Mouse (Mus musculus) CD4-positive, CD25-positive, alpha-beta regulatory T cell (primary cell): ENCODE measurements around the gene Olfr1023. TPM values are rescaled to one million over a fixed set of nuclear protein-coding genes. Genes with fewer than 3 reads are reported as not detected.

Experiments
- polyA plus RNA-seq: library from polyadenylated mRNA; unstranded; fragments of 100-300 nt; shearing (Covaris generic); gene quantifications from one replicate; pipeline ENCODE4 v1.2.1, GENCODE M21; 2017

Gene Olfr1023
- polyA plus RNA-seq: not detected

GRCm38 (mm10) chr2:85885340-85885739, at the start of gene Olfr1023:
TSS of gene Olfr1023 (plus strand) at chr2:85885640.

GRCm38 (mm10) chr2:85845383-85845782, 40.1 kb upstream of the Olfr1023 start, which contains the start of gene Olfr1019:
TSS of gene Olfr1019 (minus strand) at chr2:85845483.

GRCm38 (mm10) chr2:85846730-85847129, 38.7 kb upstream of the Olfr1023 start, which contains the start of gene Olfr1020:
TSS of gene Olfr1020 (plus strand) at chr2:85847030.

GRCm38 (mm10) chr2:85868294-85868693, 17.1 kb upstream of the Olfr1023 start, which contains the start of gene Olfr1022:
TSS of gene Olfr1022 (plus strand) at chr2:85868594.

GRCm38 (mm10) chr2:85904952-85905351, 19.5 kb downstream of the Olfr1023 start, which contains the start of gene Olfr1024:
TSS of gene Olfr1024 (minus strand) at chr2:85905052.

GRCm38 (mm10) chr2:85914893-85915292, 29.5 kb downstream of the Olfr1023 start, which contains the start of gene Olfr1025-ps1:
TSS of gene Olfr1025-ps1 (plus strand) at chr2:85915193.

GRCm38 (mm10) chr2:85921258-85921657, 35.8 kb downstream of the Olfr1023 start, which contains the start of gene Olfr1026:
TSS of gene Olfr1026 (plus strand) at chr2:85921558.

Other genes with a start within 250 kb of the Olfr1023 start
- not detected for gene Olfr1002, start 234.9 kb upstream of the Olfr1023 start, polyA plus RNA-seq
- not detected for gene Olfr154, start 221.2 kb upstream of the Olfr1023 start, polyA plus RNA-seq
- not detected for gene Olfr1006, start 206.9 kb upstream of the Olfr1023 start, polyA plus RNA-seq
- not detected for gene Olfr1008, start 196.2 kb upstream of the Olfr1023 start, polyA plus RNA-seq
- gene Olfr1009, start 170.2 kb upstream of the Olfr1023 start, polyA plus RNA-seq: not detected
- not detected for gene Olfr1012, start 122.9 kb upstream of the Olfr1023 start, polyA plus RNA-seq
- not detected for gene Olfr1013, start 118.5 kb upstream of the Olfr1023 start, polyA plus RNA-seq
- 0.07 TPM for gene Olfr1014, start 112.9 kb upstream of the Olfr1023 start, polyA plus RNA-seq
- not detected for gene Olfr1015, start 103.6 kb upstream of the Olfr1023 start, polyA plus RNA-seq
- gene Olfr1016, start 83.1 kb upstream of the Olfr1023 start, polyA plus RNA-seq: 0.32 TPM
- not detected for gene Olfr1018, start 67.2 kb upstream of the Olfr1023 start, polyA plus RNA-seq
- gene Olfr1019, start 40.2 kb upstream of the Olfr1023 start, polyA plus RNA-seq: not detected
- not detected for gene Olfr1020, start 38.6 kb upstream of the Olfr1023 start, polyA plus RNA-seq
- gene Olfr1022, start 17.0 kb upstream of the Olfr1023 start, polyA plus RNA-seq: not detected
- gene Olfr1024, start 19.4 kb downstream of the Olfr1023 start, polyA plus RNA-seq: not detected
- gene Olfr1025-ps1, start 29.6 kb downstream of the Olfr1023 start, polyA plus RNA-seq: not detected
- gene Olfr1026, start 35.9 kb downstream of the Olfr1023 start, polyA plus RNA-seq: not detected
- not detected for gene Olfr1028, start 64.8 kb downstream of the Olfr1023 start, polyA plus RNA-seq
- 0.10 TPM for gene Olfr1029, start 88.3 kb downstream of the Olfr1023 start, polyA plus RNA-seq
- gene Olfr1030, start 93.6 kb downstream of the Olfr1023 start, polyA plus RNA-seq: 0.04 TPM
- gene Olfr1031, start 104.7 kb downstream of the Olfr1023 start, polyA plus RNA-seq: not detected
- gene Olfr1032, start 119.9 kb downstream of the Olfr1023 start, polyA plus RNA-seq: not detected
- 3.2 TPM for gene Olfr1033, start 135.0 kb downstream of the Olfr1023 start, polyA plus RNA-seq
- gene Olfr1034, start 160.2 kb downstream of the Olfr1023 start, polyA plus RNA-seq: not detected
- gene Olfr1036, start 188.4 kb downstream of the Olfr1023 start, polyA plus RNA-seq: not detected
- not detected for gene Olfr1037, start 201.7 kb downstream of the Olfr1023 start, polyA plus RNA-seq